Mouse (Mus musculus): ENCODE results near the gene Dact2. TPM values are rescaled to one million over a fixed set of nuclear protein-coding genes. Genes with fewer than 3 reads are reported as not detected.

Dact2 gene
- total RNA-seq, 1 experiment from 2014 or later: not detected

GRCm38 (mm10) chr17:14178911-14179310, 25.2 kb downstream of the Dact2 start:
- no peak for ATAC-seq (replicated peaks; ENCODE audit: insufficient number of reproducible peaks, low FRiP score, low TSS enrichment, poor library complexity, severe bottlenecking)

- ATAC-seq (replicated peaks; ENCODE audit: insufficient number of reproducible peaks, low FRiP score, low TSS enrichment, poor library complexity, severe bottlenecking): no peak
Measured at GRCm38 (mm10) chr17:14178475-14178874, 25.6 kb downstream of the Dact2 start.

GRCm38 (mm10) chr17:14178049-14178448, 26.1 kb downstream of the Dact2 start:
- no peak for ATAC-seq (replicated peaks; ENCODE audit: insufficient number of reproducible peaks, low FRiP score, low TSS enrichment, poor library complexity, severe bottlenecking)

- no peak for ATAC-seq (replicated peaks; ENCODE audit: insufficient number of reproducible peaks, low FRiP score, low TSS enrichment, poor library complexity, severe bottlenecking)
Measured at GRCm38 (mm10) chr17:14177018-14177417, 27.1 kb downstream of the Dact2 start.

- ATAC-seq (replicated peaks; ENCODE audit: insufficient number of reproducible peaks, low FRiP score, low TSS enrichment, poor library complexity, severe bottlenecking): no peak
Measured at GRCm38 (mm10) chr17:14175704-14176103, 28.4 kb downstream of the Dact2 start.

- no peak for ATAC-seq (replicated peaks; ENCODE audit: insufficient number of reproducible peaks, low FRiP score, low TSS enrichment, poor library complexity, severe bottlenecking)
Measured at GRCm38 (mm10) chr17:14175019-14175418, 29.1 kb downstream of the Dact2 start.

- ATAC-seq (replicated peaks; ENCODE audit: insufficient number of reproducible peaks, low FRiP score, low TSS enrichment, poor library complexity, severe bottlenecking): no peak
Measured at GRCm38 (mm10) chr17:14174401-14174800, 29.7 kb downstream of the Dact2 start.

- ATAC-seq (replicated peaks; ENCODE audit: insufficient number of reproducible peaks, low FRiP score, low TSS enrichment, poor library complexity, severe bottlenecking): no peak
Measured at GRCm38 (mm10) chr17:14173459-14173858, 30.6 kb downstream of the Dact2 start.

- ATAC-seq (replicated peaks; ENCODE audit: insufficient number of reproducible peaks, low FRiP score, low TSS enrichment, poor library complexity, severe bottlenecking): no peak
Measured at GRCm38 (mm10) chr17:14172731-14173130, 31.4 kb downstream of the Dact2 start.

GRCm38 (mm10) chr17:14172184-14172583, 31.9 kb downstream of the Dact2 start:
- no peak for ATAC-seq (replicated peaks; ENCODE audit: insufficient number of reproducible peaks, low FRiP score, low TSS enrichment, poor library complexity, severe bottlenecking)

- ATAC-seq (replicated peaks; ENCODE audit: insufficient number of reproducible peaks, low FRiP score, low TSS enrichment, poor library complexity, severe bottlenecking): no peak
Measured at GRCm38 (mm10) chr17:14170961-14171479, 33.1 kb downstream of the Dact2 start.

- no peak for ATAC-seq (replicated peaks; ENCODE audit: insufficient number of reproducible peaks, low FRiP score, low TSS enrichment, poor library complexity, severe bottlenecking)
Measured at GRCm38 (mm10) chr17:14169431-14169830, 34.7 kb downstream of the Dact2 start.

- no peak for ATAC-seq (replicated peaks; ENCODE audit: insufficient number of reproducible peaks, low FRiP score, low TSS enrichment, poor library complexity, severe bottlenecking)
Measured at GRCm38 (mm10) chr17:14167594-14167993, 36.5 kb downstream of the Dact2 start.

GRCm38 (mm10) chr17:14166746-14167432, 37.2 kb downstream of the Dact2 start:
- no peak for ATAC-seq (replicated peaks; ENCODE audit: insufficient number of reproducible peaks, low FRiP score, low TSS enrichment, poor library complexity, severe bottlenecking)

GRCm38 (mm10) chr17:14165934-14166610, 38.0 kb downstream of the Dact2 start:
- ATAC-seq (replicated peaks; ENCODE audit: insufficient number of reproducible peaks, low FRiP score, low TSS enrichment, poor library complexity, severe bottlenecking): no peak

- ATAC-seq (replicated peaks; ENCODE audit: insufficient number of reproducible peaks, low FRiP score, low TSS enrichment, poor library complexity, severe bottlenecking): no peak
Measured at GRCm38 (mm10) chr17:14165332-14165876, 38.7 kb downstream of the Dact2 start.

GRCm38 (mm10) chr17:14160846-14161245, 43.3 kb downstream of the Dact2 start:
- ATAC-seq (replicated peaks; ENCODE audit: insufficient number of reproducible peaks, low FRiP score, low TSS enrichment, poor library complexity, severe bottlenecking): no peak

- no peak for ATAC-seq (replicated peaks; ENCODE audit: insufficient number of reproducible peaks, low FRiP score, low TSS enrichment, poor library complexity, severe bottlenecking)
Measured at GRCm38 (mm10) chr17:14157779-14158195, 46.3 kb downstream of the Dact2 start.

All from monocyte, adult 5-6 weeks (primary cell).